Mouse (Mus musculus) thymus, adult 2 months (tissue): Measurements from ENCODE around the gene Immp2l.

Source experiments
- CTCF ChIP-seq: fragments of 200-500 bp; IDR thresholded peaks from 2 replicates; pipeline ENCODE4 v1.5.1; 2012; ENCODE audit warnings: mild to moderate bottlenecking, control low read depth, low read length, moderate library complexity, borderline replicate concordance; ENCODE audit not compliant: control insufficient read depth, poor library complexity, insufficient read depth; ENCODE audit errors: extremely low read depth
- POLR2A ChIP-seq: fragments of 200-500 bp; IDR thresholded peaks from 2 replicates; pipeline ENCODE4 v1.6.1; 2012; ENCODE audit warnings: mild to moderate bottlenecking, low read length, control low read depth, moderate library complexity; ENCODE audit not compliant: control insufficient read depth, poor library complexity, insufficient read depth; ENCODE audit errors: extremely low read depth

GRCm38 (mm10) chr12:41275361-41275760, 251.5 kb downstream of the Immp2l start:
- TF ChIP-seq POLR2A (no peak), CTCF (no peak)
